Mouse (Mus musculus): ENCODE results near the gene Cdk7. TPM values are rescaled to one million over a fixed set of nuclear protein-coding genes. Genes with fewer than 3 reads are reported as not detected.

Cdk7 gene
- polyA plus RNA-seq, 1 experiment from 2014 or later: 88.4 TPM

GRCm38 (mm10) chr13:100681615-100682014, 49.1 kb downstream of the Cdk7 start:
- 89% methylated on average over 8 of the region's 8 CpGs for WGBS
- H3K27ac ChIP-seq (ENCODE audit: low read length): no peak overlapping the region
- H3K36me3 ChIP-seq (ENCODE audit: control insufficient read depth, insufficient read depth, low read length): no peaks in the 10 kb centered on the region
- no peak for ATAC-seq (ENCODE audit: insufficient number of reproducible peaks, insufficient read depth, low FRiP score, low read depth)
- H3K27me3 ChIP-seq (ENCODE audit: control insufficient read depth, insufficient read depth, low read length): no peaks in the 10 kb centered on the region
- no peak overlapping the region for H3K4me2 ChIP-seq (replicated peaks; ENCODE audit: low read depth, low read length)
- H3K9ac ChIP-seq (replicated peaks; ENCODE audit: low read depth, low read length): no peak overlapping the region
- H3K4me1 ChIP-seq (ENCODE audit: control insufficient read depth, insufficient read depth, low read length): no peaks in the 10 kb centered on the region
- no peak overlapping the region for H3K4me3 ChIP-seq (ENCODE audit: low read depth, low read length)
- no peaks in the 10 kb centered on the region for H3K9me3 ChIP-seq (ENCODE audit: control insufficient read depth, low read depth, low read length)

GRCm38 (mm10) chr13:100675936-100676635, 54.7 kb downstream of the Cdk7 start:
- no peak for ATAC-seq (ENCODE audit: insufficient number of reproducible peaks, insufficient read depth, low FRiP score, low read depth)
- H3K27me3 ChIP-seq (ENCODE audit: control insufficient read depth, insufficient read depth, low read length): no peaks in the 10 kb centered on the region
- H3K9me3 ChIP-seq (ENCODE audit: control insufficient read depth, low read depth, low read length): no peaks in the 10 kb centered on the region
- H3K4me3 ChIP-seq (ENCODE audit: low read depth, low read length): no peak overlapping the region
- H3K36me3 ChIP-seq (ENCODE audit: control insufficient read depth, insufficient read depth, low read length): no peaks in the 10 kb centered on the region
- no peak overlapping the region for H3K4me2 ChIP-seq (replicated peaks; ENCODE audit: low read depth, low read length)
- 80% methylated on average over 15 of the region's 15 CpGs for WGBS
- no peak overlapping the region for H3K27ac ChIP-seq (ENCODE audit: low read length)
- no peak overlapping the region for H3K9ac ChIP-seq (replicated peaks; ENCODE audit: low read depth, low read length)
- no peaks in the 10 kb centered on the region for H3K4me1 ChIP-seq (ENCODE audit: control insufficient read depth, insufficient read depth, low read length)

- H3K36me3 ChIP-seq (ENCODE audit: control insufficient read depth, insufficient read depth, low read length): no peaks in the 10 kb centered on the region; the same call in 1 of the 2 replicates
- 0 out of 2 replicates have a peak overlapping the region, but pooled peaks have one; percentile 44 for H3K9ac ChIP-seq (replicated peaks; ENCODE audit: low read depth, low read length)
- WGBS: 25% methylated on average over 9 of the region's 9 CpGs
- H3K27me3 ChIP-seq (ENCODE audit: control insufficient read depth, insufficient read depth, low read length): no peaks in the 10 kb centered on the region
- H3K4me2 ChIP-seq (replicated peaks; ENCODE audit: low read depth, low read length): peak overlapping the region; percentile 50
- no peaks in the 10 kb centered on the region for H3K4me1 ChIP-seq (ENCODE audit: control insufficient read depth, insufficient read depth, low read length)
- ATAC-seq (ENCODE audit: insufficient number of reproducible peaks, insufficient read depth, low FRiP score, low read depth): no peak
- peak overlapping the region; percentile 80; the same call in 1 of the 2 replicates for H3K27ac ChIP-seq (ENCODE audit: low read length)
- H3K4me3 ChIP-seq (ENCODE audit: low read depth, low read length): peak overlapping the region; percentile 52
- H3K9me3 ChIP-seq (ENCODE audit: control insufficient read depth, low read depth, low read length): no peaks in the 10 kb centered on the region
Observed at GRCm38 (mm10) chr13:100670181-100670741, 60.5 kb downstream of the Cdk7 start.

GRCm38 (mm10) chr13:100669291-100670022, 61.3 kb downstream of the Cdk7 start, which contains the start of gene Ccdc125:
Ccdc125 (plus strand) TSS chr13:100669717.
- Histone ChIP-seq H3K9me3 (ENCODE audit: control insufficient read depth, low read depth, low read length) (no peaks in the 10 kb centered on the region), H3K4me3 (ENCODE audit: low read depth, low read length) (peak within 1 kb of the TSS; percentile 52), H3K9ac (replicated peaks; ENCODE audit: low read depth, low read length) (peak within 1 kb of the TSS; percentile 44), H3K4me2 (replicated peaks; ENCODE audit: low read depth, low read length) (peak within 1 kb of the TSS; percentile 50), H3K27me3 (ENCODE audit: control insufficient read depth, insufficient read depth, low read length) (no peaks in the 10 kb centered on the region), H3K4me1 (ENCODE audit: control insufficient read depth, insufficient read depth, low read length) (no peaks in the 10 kb centered on the region), H3K27ac (ENCODE audit: low read length) (peak within 1 kb of the TSS; percentile 80), H3K36me3 (ENCODE audit: control insufficient read depth, insufficient read depth, low read length) (no peaks in the 10 kb centered on the region; the same call in 1 of the 2 replicates)
- ATAC-seq (ENCODE audit: insufficient number of reproducible peaks, insufficient read depth, low FRiP score, low read depth): peak; percentile 66
- under 1% methylated on average over 44 of the region's 44 CpGs for WGBS

- no peaks in the 10 kb centered on the region for H3K4me1 ChIP-seq (ENCODE audit: control insufficient read depth, insufficient read depth, low read length)
- no peak overlapping the region for H3K4me2 ChIP-seq (replicated peaks; ENCODE audit: low read depth, low read length)
- H3K27me3 ChIP-seq (ENCODE audit: control insufficient read depth, insufficient read depth, low read length): no peaks in the 10 kb centered on the region
- H3K36me3 ChIP-seq (ENCODE audit: control insufficient read depth, insufficient read depth, low read length): peaks cover 7% of the 10 kb centered on the region
- H3K4me3 ChIP-seq (ENCODE audit: low read depth, low read length): no peak overlapping the region
- H3K9me3 ChIP-seq (ENCODE audit: control insufficient read depth, low read depth, low read length): no peaks in the 10 kb centered on the region
- no peak overlapping the region for H3K27ac ChIP-seq (ENCODE audit: low read length)
- WGBS: 42% methylated on average over 4 of the region's 4 CpGs
- ATAC-seq (ENCODE audit: insufficient number of reproducible peaks, insufficient read depth, low FRiP score, low read depth): no peak; the same call in 1 of the 2 replicates
- H3K9ac ChIP-seq (replicated peaks; ENCODE audit: low read depth, low read length): no peak overlapping the region
Observed at GRCm38 (mm10) chr13:100659864-100660456, 70.8 kb downstream of the Cdk7 start.

- Histone ChIP-seq H3K4me2 (replicated peaks; ENCODE audit: low read depth, low read length) (no peak overlapping the region), H3K27ac (ENCODE audit: low read length) (no peak overlapping the region), H3K4me1 (ENCODE audit: control insufficient read depth, insufficient read depth, low read length) (no peaks in the 10 kb centered on the region), H3K36me3 (ENCODE audit: control insufficient read depth, insufficient read depth, low read length) (peaks cover 10% of the 10 kb centered on the region), H3K27me3 (ENCODE audit: control insufficient read depth, insufficient read depth, low read length) (no peaks in the 10 kb centered on the region), H3K9me3 (ENCODE audit: control insufficient read depth, low read depth, low read length) (no peaks in the 10 kb centered on the region), H3K4me3 (ENCODE audit: low read depth, low read length) (no peak overlapping the region), H3K9ac (replicated peaks; ENCODE audit: low read depth, low read length) (no peak overlapping the region)
- ATAC-seq (ENCODE audit: insufficient number of reproducible peaks, insufficient read depth, low FRiP score, low read depth): no peak
- 94% methylated on average over 5 of the region's 5 CpGs for WGBS
Observed at GRCm38 (mm10) chr13:100658091-100658490, 72.6 kb downstream of the Cdk7 start.

Other genes with a start within 250 kb of the Cdk7 start
- gene Gtf2h2, start 238.4 kb downstream of the Cdk7 start, polyA plus RNA-seq (2014; fragmentation: Nextera tagmentation; extraction: Ambion mirVana): 72.8 and 75.7 TPM in 2 replicates
- 54.5 and 57.9 TPM in 2 replicates for gene Ocln, start 178.2 kb downstream of the Cdk7 start, polyA plus RNA-seq (2014; fragmentation: Nextera tagmentation; extraction: Ambion mirVana)
- gene Marveld2, start 114.0 kb downstream of the Cdk7 start, polyA plus RNA-seq (2014; fragmentation: Nextera tagmentation; extraction: Ambion mirVana): 16.8 and 20.8 TPM in 2 replicates
- 263 and 284 TPM in 2 replicates for gene Ak6, start 80.0 kb downstream of the Cdk7 start, polyA plus RNA-seq (2014; fragmentation: Nextera tagmentation; extraction: Ambion mirVana)
- gene Rad17, start 79.9 kb downstream of the Cdk7 start, polyA plus RNA-seq (2014; fragmentation: Nextera tagmentation; extraction: Ambion mirVana): 21.1 and 22.2 TPM in 2 replicates
- gene Taf9, start 79.4 kb downstream of the Cdk7 start, polyA plus RNA-seq (2014; fragmentation: Nextera tagmentation; extraction: Ambion mirVana): 10.7 and 11.6 TPM in 2 replicates
- 7.6 and 11.0 TPM in 2 replicates for gene Ccdc125, start 61.2 kb downstream of the Cdk7 start, polyA plus RNA-seq (2014; fragmentation: Nextera tagmentation; extraction: Ambion mirVana)
- gene Mrps36, start 13.7 kb upstream of the Cdk7 start, polyA plus RNA-seq (2014; fragmentation: Nextera tagmentation; extraction: Ambion mirVana): 171 and 175 TPM in 2 replicates
- 36.5 and 38.9 TPM in 2 replicates for gene Cenph, start 45.0 kb upstream of the Cdk7 start, polyA plus RNA-seq (2014; fragmentation: Nextera tagmentation; extraction: Ambion mirVana)
- 221 and 246 TPM in 2 replicates for gene Ccnb1, start 55.6 kb upstream of the Cdk7 start, polyA plus RNA-seq (2014; fragmentation: Nextera tagmentation; extraction: Ambion mirVana)
- gene Slc30a5, start 102.5 kb upstream of the Cdk7 start, polyA plus RNA-seq (2014; fragmentation: Nextera tagmentation; extraction: Ambion mirVana): 58.4 and 62.4 TPM in 2 replicates

Data from stomach, embryonic 14.5 days (tissue).